28 mouse cellular contexts compared by ENCODE assay signal in the genomic region with DNA sequence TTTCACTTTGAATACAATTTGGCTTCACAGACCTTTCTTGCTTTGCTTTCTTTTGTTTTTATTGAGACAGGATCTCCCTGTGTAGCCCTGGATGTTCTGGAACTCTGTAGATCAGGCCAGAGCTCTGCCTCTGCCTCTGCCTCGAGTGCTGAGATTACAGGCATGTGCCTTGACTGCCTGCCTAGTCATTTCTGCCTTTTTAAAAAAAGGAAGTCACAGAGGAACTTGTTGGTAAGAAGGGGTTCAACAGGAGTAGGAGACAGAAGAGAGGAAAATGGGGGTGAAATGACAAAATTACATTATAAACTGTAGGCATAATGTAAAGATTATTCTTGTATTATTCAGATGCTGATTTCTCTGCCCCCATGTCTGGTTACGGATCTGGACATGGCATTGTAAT. TPM values are rescaled to one million over a fixed set of nuclear protein-coding genes. Genes with fewer than 3 reads are reported as not detected.
DNase-seq lines count a peak whose midpoint lies in the region; ATAC-seq and TF ChIP-seq lines count a peak whose summit lies in the region.
"Had no signal": no experiment of that assay in that cellular context is flagged by ENCODE, and none has a peak within 500 bp of the region (broad histone marks: within the 10 kb centered on the region; RNA-seq: fewer than 3 reads in every experiment).

No protein-coding gene starts in this region.

- in situ Hi-C loops in CH12.LX (cut with MboI; ENCODE audit: low pct_ligation_motif_present, low pct_unique_long_range_greater_than_20kb, low sequenced_read_pairs): no loop called here

- TF ChIP-seq POLR2A in CH12.LX (IDR thresholded peaks at IDR 0.05; ENCODE audit: low read depth, low read length): no peak
- TF ChIP-seq POLR2A in bone marrow macrophage, adult 2 months (IDR thresholded peaks at IDR 0.05; ENCODE audit: borderline replicate concordance, low read depth, low read length): no peak

- peaks cover 0 to 13% of the 10 kb centered on the region in 2 experiments; a peak in 1 of 4 replicates for H3K4me1 ChIP-seq in CH12.LX (ENCODE audit: control insufficient read depth in 1 of 2, insufficient read depth in 2 of 2)
- H3K4me1 ChIP-seq in bone marrow macrophage, adult 2 months (ENCODE audit: control insufficient read depth, insufficient read depth, low read length): peaks cover 8% of the 10 kb centered on the region
- peaks cover 7% of the 10 kb centered on the region; the same call in 1 of the 2 replicates for H3K4me1 ChIP-seq in hindbrain, embryonic 14.5 days (replicated peaks; ENCODE audit: control insufficient read depth, insufficient read depth, low read length)
- H3K4me1 ChIP-seq: embryonic facial prominence, embryonic 13.5 days; forebrain, embryonic 15.5 days; heart, embryonic 15.5 days had no signal

- H3K27me3 ChIP-seq in CH12.LX (replicated peaks): no peaks in the 10 kb centered on the region
- H3K27me3 ChIP-seq in hindbrain, embryonic 14.5 days (ENCODE audit: control insufficient read depth, insufficient read depth, low read length): no peaks in the 10 kb centered on the region
- H3K27me3 ChIP-seq: embryonic facial prominence, embryonic 13.5 days; forebrain, embryonic 12.5 days; forebrain, embryonic 15.5 days; heart, embryonic 12.5 days; heart, embryonic 15.5 days; hindbrain, embryonic 15.5 days had no signal

- no peaks in the 10 kb centered on the region for H3K9me3 ChIP-seq in CH12.LX (replicated peaks; ENCODE audit: low read length)
- H3K9me3 ChIP-seq in hindbrain, embryonic 14.5 days (ENCODE audit: control insufficient read depth, low read length): no peaks in the 10 kb centered on the region
- H3K9me3 ChIP-seq: embryonic facial prominence, embryonic 10.5 days; embryonic facial prominence, embryonic 13.5 days; forebrain, embryonic 12.5 days; forebrain, embryonic 15.5 days; G1E; heart, embryonic 12.5 days; heart, embryonic 15.5 days; hindbrain, embryonic 15.5 days had no signal

- H3K79me2 ChIP-seq in CH12.LX (replicated peaks; ENCODE audit: control insufficient read depth, extremely low read depth, insufficient read depth, poor library complexity, severe bottlenecking): no peaks in the 10 kb centered on the region
- H3K79me2 ChIP-seq in macrophage (ENCODE audit: inconsistent target): no peaks in the 10 kb centered on the region

- dilution Hi-C loops in CH12.LX (cut with MboI; ENCODE audit: extremely low pct_ligation_motif_present, extremely low pct_unique_long_range_greater_than_20kb, low sequenced_read_pairs): no loop called here

- H3K27ac ChIP-seq in CH12.LX (ENCODE audit: insufficient read depth, low read depth) (no peak overlapping the region), macrophage (peak overlapping the region; percentile 22; the same call in 1 of the 2 replicates)
- peak overlapping the region; percentile 40 for H3K27ac ChIP-seq in bone marrow macrophage, adult 2 months (ENCODE audit: insufficient read depth, low read depth, low read length)
- H3K27ac ChIP-seq in hindbrain, embryonic 14.5 days: no peak overlapping the region
- H3K27ac ChIP-seq: embryonic facial prominence, embryonic 10.5 days; embryonic facial prominence, embryonic 13.5 days; forebrain, embryonic 12.5 days; forebrain, embryonic 15.5 days; heart, embryonic 15.5 days; hindbrain, embryonic 15.5 days had no signal

- peak; percentile 72 for TF ChIP-seq EP300 in CH12.LX (IDR thresholded peaks at IDR 0.05; ENCODE audit: low read length)

- no peak overlapping the region for H3K9ac ChIP-seq in CH12.LX (ENCODE audit: insufficient read depth, low read depth)
- no peak overlapping the region for H3K9ac ChIP-seq in hindbrain, embryonic 14.5 days
- H3K9ac ChIP-seq: embryonic facial prominence, embryonic 13.5 days; forebrain, embryonic 12.5 days; forebrain, embryonic 15.5 days; heart, embryonic 12.5 days; heart, embryonic 15.5 days; hindbrain, embryonic 15.5 days had no signal

- DNase-seq in CH12.LX (ENCODE audit: extremely low read depth): peak; percentile 30
- no peak for DNase-seq in spleen, adult 12 weeks (ENCODE audit: low spot score)
- no peak for DNase-seq in spleen, postnatal 10 days (ENCODE audit: low spot score in 2 of 2)
- DNase-seq in hindbrain, embryonic 14.5 days (ENCODE audit: low spot score): no peak
- DNase-seq: adrenal gland, adult 8-10 months; adrenal gland, postnatal 25 days; cerebellum, adult 18-20 months; cerebellum, adult 9-10 months; cerebellum, postnatal 14 days; embryo, embryonic 11 days; gastrocnemius, postnatal 10 days; heart, adult 18-20 months; heart, postnatal 10 days; heart, postnatal 36 days had no signal

- H3K36me3 ChIP-seq in CH12.LX (replicated peaks in 1 of 2; ENCODE audit: control insufficient read depth in 1 of 2, insufficient read depth in 1 of 2, low read length in 1 of 2) (no peaks in the 10 kb centered on the region), macrophage (ENCODE audit: inconsistent target) (no peaks in the 10 kb centered on the region)
- H3K36me3 ChIP-seq in hindbrain, embryonic 14.5 days (replicated peaks; ENCODE audit: control insufficient read depth, insufficient read depth): no peaks in the 10 kb centered on the region
- H3K36me3 ChIP-seq: embryonic facial prominence, embryonic 10.5 days; embryonic facial prominence, embryonic 13.5 days; forebrain, embryonic 12.5 days; forebrain, embryonic 15.5 days; G1E; heart, embryonic 12.5 days; heart, embryonic 15.5 days; hindbrain, embryonic 15.5 days had no signal

- H3K4me2 ChIP-seq in CH12.LX (ENCODE audit: insufficient read depth, low read depth, poor library complexity, severe bottlenecking): no peak overlapping the region
- no peak overlapping the region for H3K4me2 ChIP-seq in hindbrain, embryonic 14.5 days (replicated peaks)
- H3K4me2 ChIP-seq: embryonic facial prominence, embryonic 13.5 days; forebrain, embryonic 12.5 days; forebrain, embryonic 15.5 days; heart, embryonic 12.5 days; heart, embryonic 15.5 days; hindbrain, embryonic 15.5 days had no signal

- TF ChIP-seq RAD21 in CH12.LX (IDR thresholded peaks at IDR 0.05; ENCODE audit: low read depth, low read length): no peak

- no peak for ATAC-seq in hindbrain, embryonic 14.5 days (ENCODE audit: low FRiP score)
- ATAC-seq in frontal cortex, adult (ENCODE audit: low TSS enrichment): no peak
- ATAC-seq: CD4-positive, CD25-positive, alpha-beta regulatory T cell, adult 4 months; forebrain, embryonic 15.5 days; intestine, postnatal 0 days had no signal

- no peak for TF ChIP-seq CTCF in CH12.LX (conservative IDR thresholded peaks at IDR 0.05 in 1 of 2, IDR thresholded peaks at IDR 0.05 in 1 of 2; ENCODE audit: low read depth in 2 of 2, low read length in 2 of 2)
- TF ChIP-seq CTCF in bone marrow macrophage, adult 2 months (IDR thresholded peaks at IDR 0.05; ENCODE audit: low read depth, low read length): no peak

- no peak overlapping the region for H3K4me3 ChIP-seq in CH12.LX (replicated peaks in 1 of 3; ENCODE audit: low read depth in 2 of 3, low read length in 2 of 3, poor library complexity in 1 of 3)
- no peak overlapping the region for H3K4me3 ChIP-seq in bone marrow macrophage, adult 2 months (ENCODE audit: insufficient read depth, low read length)
- H3K4me3 ChIP-seq in macrophage (ENCODE audit: inconsistent target): no peak overlapping the region
- H3K4me3 ChIP-seq in hindbrain, embryonic 14.5 days (replicated peaks; ENCODE audit: low read length): no peak overlapping the region
- H3K4me3 ChIP-seq: embryonic facial prominence, embryonic 10.5 days; embryonic facial prominence, embryonic 13.5 days; erythroblast, embryonic 14.5 days; forebrain, embryonic 12.5 days; forebrain, embryonic 15.5 days; heart, embryonic 12.5 days; heart, embryonic 15.5 days; hindbrain, embryonic 15.5 days had no signal

- WGBS in macrophage (ENCODE audit: missing documents): 59% methylated on average over 2 of the region's 2 CpGs
- WGBS in hindbrain, embryonic 14.5 days: 60% methylated on average over 2 of the region's 2 CpGs

TF ChIP-seq in CH12.LX, 34 proteins besides CTCF, POLR2A, EP300 and RAD21:
- TF ChIP-seq ELF1 (IDR thresholded peaks at IDR 0.05; ENCODE audit: low read depth, low read length): no peak
- peak; percentile 73 for TF ChIP-seq JUND (conservative IDR thresholded peaks at IDR 0.05; ENCODE audit: low read depth, low read length)
- peak; percentile 80 for TF ChIP-seq IRF4 (IDR thresholded peaks at IDR 0.05; ENCODE audit: low read depth, low read length)
- 0 out of 2 replicates have a peak, but pooled peaks have one; percentile 35 for TF ChIP-seq ZNF384 (IDR thresholded peaks at IDR 0.05; ENCODE audit: low read depth, low read length)
- peak; percentile 58; the same call in 1 of the 2 replicates for TF ChIP-seq MAX (IDR thresholded peaks at IDR 0.05; ENCODE audit: low read length)
- TF ChIP-seq JUN (IDR thresholded peaks at IDR 0.05; ENCODE audit: insufficient read depth, low read depth, low read length): peak; percentile 56; the same call in 1 of the 2 replicates
- no peak for TF ChIP-seq TCF12 (IDR thresholded peaks at IDR 0.05; ENCODE audit: low read depth, low read length)
- TF ChIP-seq BHLHE40 (IDR thresholded peaks at IDR 0.05; ENCODE audit: low read depth, low read length): peak; percentile 71

RNA-seq across cellular contexts. Expression of a gene that starts 20.1 kb away (rescaled TPM):
- total RNA-seq in CH12.LX (2012; rRNA removed): 38.8 and 40.0 TPM in 2 replicates
- 25.3 and 27.7 TPM in 2 replicates for total RNA-seq in CH12.LX (2014; rRNA removed)
- polyA plus RNA-seq in CH12.LX (2012; ENCODE audit: insufficient read length, low read depth): 63.1 and 77.8 TPM in 2 replicates
- 66.7 and 69.6 TPM in 2 replicates for polyA plus RNA-seq in bone marrow macrophage, adult 2 months (2012; ENCODE audit: insufficient read depth, insufficient read length, missing spikeins)
- total RNA-seq in macrophage (2018; cell fraction: chromatin; rRNA removed): 100 to 1,000 TPM in 23 of 26 experiments, 10 to 100 TPM in 3; 73.8 to 172 (median 139) TPM
- 10 to 100 TPM; 38.1 to 69.0 (median 50.7) TPM for total RNA-seq in macrophage (2018; cell fraction: cytosol; rRNA removed)
- total RNA-seq in macrophage (2018; cell fraction: nucleus; rRNA removed): 100 to 1,000 TPM in 14 of 26 experiments, 10 to 100 TPM in 12; 63.6 to 171 (median 102) TPM
- polyA plus RNA-seq in macrophage (2018): 56.5 to 75.1 TPM (median 66.5 TPM) in 3 replicates
- 30.9 and 31.2 TPM in 2 replicates for polyA plus RNA-seq in hindbrain, embryonic 14.5 days (2014; fragmentation: Nextera tagmentation; extraction: Ambion mirVana)

RNA-seq across cellular contexts. Expression of a gene that starts 37.5 kb away (rescaled TPM):
- total RNA-seq in CH12.LX (2012; rRNA removed) (58.5 and 61.6 TPM in 2 replicates), CH12.LX (2014; rRNA removed) (32.9 and 37.6 TPM in 2 replicates)
- polyA plus RNA-seq in CH12.LX (2012; ENCODE audit: insufficient read length, low read depth) (78.1 and 98.2 TPM in 2 replicates), macrophage (2018) (43.0 to 62.9 TPM (median 54.1 TPM) in 3 replicates)
- 37.1 and 39.9 TPM in 2 replicates for polyA plus RNA-seq in bone marrow macrophage, adult 2 months (2012; ENCODE audit: insufficient read depth, insufficient read length, missing spikeins)
- 10 to 100 TPM; 29.4 to 85.4 (median 61.6) TPM for total RNA-seq in macrophage (2018; cell fraction: chromatin; rRNA removed)
- 10 to 100 TPM; 38.3 to 66.9 (median 54.4) TPM for total RNA-seq in macrophage (2018; cell fraction: cytosol; rRNA removed)
- total RNA-seq in macrophage (2018; cell fraction: nucleus; rRNA removed): 100 to 1,000 TPM in 2 of 26 experiments, 10 to 100 TPM in 24; 43.1 to 120 (median 68.0) TPM
- 55.3 and 57.3 TPM in 2 replicates for polyA plus RNA-seq in hindbrain, embryonic 14.5 days (2014; fragmentation: Nextera tagmentation; extraction: Ambion mirVana)

Comparison
In these comparisons a context has a peak if more than half of its experiments do, and no peak if none do; other contexts are left out.
1. H3K27ac ChIP-seq: peak in bone marrow macrophage, adult 2 months (single experiment) and macrophage (single experiment); none in CH12.LX (single experiment) and hindbrain, embryonic 14.5 days (single experiment).